Mouse (Mus musculus): Measurements from ENCODE around the gene Slc25a14.

DNA sequence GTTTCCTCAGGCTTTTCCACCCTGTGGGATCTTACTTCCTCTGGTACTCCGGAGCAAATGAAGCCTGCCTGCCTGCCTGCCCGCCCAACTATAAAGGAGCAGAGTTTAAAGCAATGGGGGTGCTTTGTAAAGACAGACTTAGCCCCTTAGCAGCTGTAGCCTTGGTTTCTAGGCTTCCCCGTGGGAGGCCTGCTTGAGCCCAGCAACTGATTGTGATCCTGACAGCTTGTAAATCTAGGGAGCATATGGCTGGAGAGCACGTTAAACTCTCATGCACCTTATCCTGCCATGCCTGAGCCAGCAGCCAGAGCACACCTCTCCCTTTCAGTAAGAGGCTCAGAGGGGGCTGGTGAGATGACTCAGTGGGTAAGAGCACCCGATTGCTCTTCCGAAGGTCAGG lies 43.6 kb downstream of the Slc25a14 start:
- no peak for TF ChIP-seq CEBPB (IDR thresholded peaks at IDR 0.05; ENCODE audit: insufficient read depth, poor library complexity, severe bottlenecking)
- TF ChIP-seq MAX (IDR thresholded peaks at IDR 0.05; ENCODE audit: low read depth), result no peak
- TF ChIP-seq POLR2A (IDR thresholded peaks at IDR 0.05; ENCODE audit: insufficient read length, low read depth), result no peak

Data from myocyte (in vitro differentiated cells).